Mouse (Mus musculus) neural tube, embryonic 11.5 days (tissue): ENCODE results near the gene Itk. TPM values are rescaled to one million over a fixed set of nuclear protein-coding genes. Genes with fewer than 3 reads are reported as not detected.
"Not testable (repeated sequence)": the region's sequence is repeated elsewhere in the genome, so short reads cannot be mapped to it uniquely, and the experiment has no call there.

ENCODE experiments used
- ATAC-seq: fragments of 200-750 bp; cut with Nextera tagmentation; 2 replicates; pipeline ENCODE4 v1.8.0; 2017; ENCODE audit warnings: moderate number of reproducible peaks, mild to moderate bottlenecking, moderate TSS enrichment, moderate library complexity; ENCODE audit not compliant: insufficient read depth, low FRiP score, low TSS enrichment
- DNase-seq: peaks from one replicate; pipeline ENCODE4 v3.0.0-alpha.2; 2015; ENCODE audit warnings: low spot score
- H3K27ac ChIP-seq: fragments of 300-500 bp; sonication (generic); 2 replicates; pipeline ENCODE4 v1.5.1; 2014; ENCODE audit warnings: low read depth, mild to moderate bottlenecking, low read length
- H3K27me3 ChIP-seq: fragments of 300-500 bp; sonication (generic); 2 replicates; pipeline ENCODE4 v1.6.1; 2014; ENCODE audit warnings: mild to moderate bottlenecking, low read length, mixed read lengths; ENCODE audit not compliant: control insufficient read depth, insufficient read depth
- H3K36me3 ChIP-seq: fragments of 300-500 bp; sonication (generic); 2 replicates; pipeline ENCODE4 v1.6.1; 2014; ENCODE audit warnings: mild to moderate bottlenecking, low read length, moderate library complexity, mixed read lengths; ENCODE audit not compliant: control insufficient read depth, insufficient read depth
- H3K4me1 ChIP-seq: fragments of 300-500 bp; sonication (generic); 2 replicates; pipeline ENCODE4 v1.6.1; 2014; ENCODE audit warnings: low read length, mixed read lengths; ENCODE audit not compliant: control insufficient read depth, insufficient read depth
- H3K4me2 ChIP-seq: fragments of 300-500 bp; sonication (generic); 2 replicates; pipeline ENCODE4 v1.6.1; 2014; ENCODE audit warnings: low read depth, mild to moderate bottlenecking, moderate library complexity
- H3K4me3 ChIP-seq: fragments of 300-500 bp; sonication (generic); 2 replicates; pipeline ENCODE4 v1.5.1; 2014; ENCODE audit warnings: low read depth, low read length
- H3K9ac ChIP-seq: fragments of 300-500 bp; sonication (generic); 2 replicates; pipeline ENCODE4 v1.6.1; 2014; ENCODE audit warnings: mild to moderate bottlenecking, low read length
- H3K9me3 ChIP-seq: fragments of 300-500 bp; sonication (generic); 2 replicates; pipeline ENCODE4 v1.6.1; 2016; ENCODE audit warnings: low read length; ENCODE audit not compliant: control insufficient read depth
- WGBS: fragments of 180-500 bp; shearing (Covaris S2); extraction: QIAGEN DNeasy Blood & Tissue Kit; methylation state at CpG from one replicate; pipeline ENCODE4 v1.1.7; 2014; 5-methylcytosine and 5-hydroxymethylcytosine counted together
- polyA plus RNA-seq: library from polyadenylated mRNA; unstranded; fragments of >200 nt; fragmentation: Nextera tagmentation; extraction: Ambion mirVana; gene quantifications from 2 replicates; pipeline ENCODE4 v1.2.1, GENCODE M21; 2014

The Itk gene
- polyA plus RNA-seq = not detected in 2 replicates

- H3K4me1 ChIP-seq = no peaks in the 10 kb centered on the region
- no peak within 1 kb of the TSS for H3K9ac ChIP-seq
- H3K27ac ChIP-seq = no peak within 1 kb of the TSS
- no peaks in the 10 kb centered on the region for H3K9me3 ChIP-seq
- WGBS = 88% methylated on average over 13 of the region's 13 CpGs
- H3K4me2 ChIP-seq = no peak within 1 kb of the TSS
- H3K4me3 ChIP-seq = no peak within 1 kb of the TSS
- DNase-seq = no peak
- no peaks in the 10 kb centered on the region for H3K27me3 ChIP-seq
- no peaks in the 10 kb centered on the region for H3K36me3 ChIP-seq
- no peak for ATAC-seq
Measured at GRCm38 (mm10) chr11:46389336-46390117, at the start of gene Itk. Itk (minus strand) TSS chr11:46389515.

DNA sequence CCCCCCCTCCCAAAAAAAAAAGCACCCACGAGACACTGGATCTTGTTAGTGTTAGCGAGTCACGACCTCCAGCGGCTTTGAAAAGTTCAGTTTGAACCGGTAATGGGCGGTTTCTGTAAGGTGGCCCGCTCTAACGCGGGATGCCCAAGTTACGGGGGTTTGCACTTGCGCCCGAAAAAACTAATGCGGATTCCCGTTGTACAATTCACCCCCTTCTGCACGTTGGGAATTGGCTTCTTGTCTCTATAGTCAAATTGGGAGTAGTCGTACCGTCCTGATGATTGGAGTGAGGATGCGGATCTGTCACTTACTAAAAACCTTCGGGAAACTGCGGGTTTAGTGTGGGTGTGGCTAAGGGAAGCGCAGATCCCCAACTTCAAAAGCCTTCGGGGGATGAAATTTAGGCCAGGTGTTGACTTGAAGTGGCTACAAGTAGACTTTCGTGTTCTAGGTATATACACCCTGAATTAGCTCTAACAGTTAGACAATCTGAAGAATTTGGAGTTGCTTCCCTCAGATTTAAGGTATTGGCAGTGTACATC, 48.2 kb upstream of the Itk start:
- no peaks in the 10 kb centered on the region for H3K27me3 ChIP-seq
- H3K36me3 ChIP-seq = no peaks in the 10 kb centered on the region
- no peaks in the 10 kb centered on the region for H3K9me3 ChIP-seq
- ATAC-seq = peak; percentile 7; the same call in 1 of the 2 replicates
- peak; percentile 78 for DNase-seq
- H3K4me1 ChIP-seq = peaks cover 3% of the 10 kb centered on the region; the same call in 1 of the 2 replicates
- no peak overlapping the region for H3K27ac ChIP-seq
- 1% methylated on average over 23 of the region's 23 CpGs for WGBS
- peak overlapping the region; percentile 60 for H3K4me2 ChIP-seq
- peak overlapping the region; percentile 90 for H3K9ac ChIP-seq
- peak overlapping the region; percentile 91 for H3K4me3 ChIP-seq

DNA sequence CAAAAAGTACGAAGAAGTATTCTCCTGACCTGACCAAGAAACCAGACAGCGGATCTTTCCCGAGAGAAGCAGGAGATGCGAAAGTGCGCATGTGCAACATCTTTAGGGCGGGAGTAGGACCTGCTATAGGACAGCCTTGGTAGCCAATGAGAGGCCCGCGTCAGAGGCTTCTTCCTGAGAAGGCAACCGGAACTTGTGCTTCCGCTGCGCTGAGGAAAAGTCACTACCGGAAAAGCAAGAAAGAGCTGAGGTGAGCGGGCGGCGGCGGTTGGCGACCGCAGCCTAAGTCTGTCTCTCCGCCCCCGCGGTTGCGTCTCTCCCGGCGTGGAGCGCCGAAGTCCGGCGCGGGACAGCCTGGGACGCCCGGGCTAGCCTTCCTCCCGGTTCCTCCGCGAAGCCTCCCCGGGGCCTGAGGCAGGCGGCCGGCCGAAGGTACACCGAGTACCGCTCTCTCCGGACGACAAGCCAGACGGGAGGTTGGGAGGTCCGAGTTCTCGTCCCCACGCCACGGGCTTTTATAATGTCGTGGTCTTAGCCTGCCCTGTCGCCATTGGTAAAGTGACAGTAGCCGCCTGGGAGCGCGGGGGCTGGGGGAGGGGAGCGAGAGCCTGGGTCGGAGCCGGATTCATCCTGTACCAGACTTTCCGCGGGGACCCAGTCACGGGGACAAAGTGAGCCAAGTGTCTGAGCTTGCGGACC, 47.6 kb upstream of the Itk start, which contains the start of gene Med7:
Med7 (plus strand) TSS at position 166 of the 699 bp plus-strand sequence.
- H3K4me3 ChIP-seq = peak within 1 kb of the TSS; percentile 91
- no peaks in the 10 kb centered on the region for H3K36me3 ChIP-seq
- peak; percentile 98 for ATAC-seq
- DNase-seq = peak; percentile 93
- peak within 1 kb of the TSS; percentile 90 for H3K9ac ChIP-seq
- no peaks in the 10 kb centered on the region for H3K27me3 ChIP-seq
- peaks cover 3% of the 10 kb centered on the region; the same call in 1 of the 2 replicates for H3K4me1 ChIP-seq
- H3K4me2 ChIP-seq = peak within 1 kb of the TSS; percentile 60
- no peaks in the 10 kb centered on the region for H3K9me3 ChIP-seq
- peak within 1 kb of the TSS; percentile 84 for H3K27ac ChIP-seq
- under 1% methylated on average over 57 of the region's 59 CpGs for WGBS

DNA sequence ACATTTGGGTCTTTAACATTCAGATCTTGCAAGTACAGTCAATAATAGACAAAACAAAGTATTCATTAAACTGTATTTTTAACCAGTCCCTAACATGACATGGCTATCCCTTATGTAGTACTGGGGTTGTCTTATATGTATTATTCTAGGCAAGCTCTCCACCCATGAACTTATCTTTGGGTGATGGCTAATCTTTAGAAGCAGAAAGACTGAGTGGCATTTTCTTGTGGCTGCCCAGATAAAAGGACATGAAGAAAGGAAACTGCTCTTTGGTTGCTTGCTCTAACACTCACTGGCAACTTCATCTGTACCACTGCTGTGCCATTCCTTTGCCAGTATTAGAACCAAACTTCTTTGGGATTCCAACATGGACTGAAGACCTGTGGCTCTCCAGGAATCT, 46.0 kb upstream of the Itk start:
- no peak for DNase-seq
- no peak for ATAC-seq
- no peaks in the 10 kb centered on the region for H3K27me3 ChIP-seq
- H3K9ac ChIP-seq = no peak overlapping the region
- H3K36me3 ChIP-seq = no peaks in the 10 kb centered on the region
- H3K27ac ChIP-seq = no peak overlapping the region
- H3K4me3 ChIP-seq = no peak overlapping the region
- peaks cover 3% of the 10 kb centered on the region; the same call in 1 of the 2 replicates for H3K4me1 ChIP-seq
- H3K4me2 ChIP-seq = no peak overlapping the region
- H3K9me3 ChIP-seq = no peaks in the 10 kb centered on the region

DNA sequence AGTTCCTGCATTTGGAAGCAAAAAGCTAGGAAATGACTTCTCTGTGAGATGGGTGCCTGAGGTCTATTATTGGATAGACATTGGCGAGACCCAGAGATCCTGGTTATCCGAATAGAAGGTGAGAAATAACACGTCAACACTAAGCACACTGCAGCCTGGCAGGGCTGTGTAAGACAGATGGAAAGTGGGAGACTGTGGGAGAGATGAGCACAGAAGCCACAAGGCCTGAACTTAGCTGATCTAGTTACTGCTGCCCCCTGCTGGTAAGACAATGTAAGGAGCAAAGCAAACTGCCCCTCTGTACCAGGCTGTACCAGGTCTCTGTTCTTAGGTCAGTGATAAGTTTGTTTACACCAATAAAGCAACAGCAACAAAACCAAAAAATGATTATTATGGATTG, 41.8 kb upstream of the Itk start:
- no peaks in the 10 kb centered on the region for H3K9me3 ChIP-seq
- no peak overlapping the region for H3K4me2 ChIP-seq
- H3K9ac ChIP-seq = no peak overlapping the region
- no peaks in the 10 kb centered on the region for H3K27me3 ChIP-seq
- no peaks in the 10 kb centered on the region for H3K4me1 ChIP-seq
- no peak overlapping the region for H3K4me3 ChIP-seq
- no peaks in the 10 kb centered on the region for H3K36me3 ChIP-seq
- 31% methylated on average over 3 of the region's 3 CpGs for WGBS
- H3K27ac ChIP-seq = no peak overlapping the region
- peak; percentile 84 for ATAC-seq
- DNase-seq = peak; percentile 76

- Histone ChIP-seq H3K4me3 (no peak overlapping the region), H3K27ac (no peak overlapping the region), H3K27me3 (no peaks in the 10 kb centered on the region), H3K9me3 (no peaks in the 10 kb centered on the region), H3K4me1 (no peaks in the 10 kb centered on the region), H3K4me2 (no peak overlapping the region), H3K9ac (no peak overlapping the region), H3K36me3 (no peaks in the 10 kb centered on the region)
- no peak for DNase-seq
- no peak for ATAC-seq
- 96% methylated on average over 2 of the region's 2 CpGs for WGBS
Measured at GRCm38 (mm10) chr11:46430123-46430522, 40.8 kb upstream of the Itk start.

- DNase-seq, H3K9me3 ChIP-seq, H3K9ac ChIP-seq, H3K4me1 ChIP-seq, H3K4me2 ChIP-seq, ATAC-seq, H3K36me3 ChIP-seq, H3K27me3 ChIP-seq, H3K27ac ChIP-seq, H3K4me3 ChIP-seq: not testable (repeated sequence)
- 54% methylated on average over 4 of the region's 4 CpGs for WGBS
Measured at GRCm38 (mm10) chr11:46428131-46428530, 38.8 kb upstream of the Itk start.

DNA sequence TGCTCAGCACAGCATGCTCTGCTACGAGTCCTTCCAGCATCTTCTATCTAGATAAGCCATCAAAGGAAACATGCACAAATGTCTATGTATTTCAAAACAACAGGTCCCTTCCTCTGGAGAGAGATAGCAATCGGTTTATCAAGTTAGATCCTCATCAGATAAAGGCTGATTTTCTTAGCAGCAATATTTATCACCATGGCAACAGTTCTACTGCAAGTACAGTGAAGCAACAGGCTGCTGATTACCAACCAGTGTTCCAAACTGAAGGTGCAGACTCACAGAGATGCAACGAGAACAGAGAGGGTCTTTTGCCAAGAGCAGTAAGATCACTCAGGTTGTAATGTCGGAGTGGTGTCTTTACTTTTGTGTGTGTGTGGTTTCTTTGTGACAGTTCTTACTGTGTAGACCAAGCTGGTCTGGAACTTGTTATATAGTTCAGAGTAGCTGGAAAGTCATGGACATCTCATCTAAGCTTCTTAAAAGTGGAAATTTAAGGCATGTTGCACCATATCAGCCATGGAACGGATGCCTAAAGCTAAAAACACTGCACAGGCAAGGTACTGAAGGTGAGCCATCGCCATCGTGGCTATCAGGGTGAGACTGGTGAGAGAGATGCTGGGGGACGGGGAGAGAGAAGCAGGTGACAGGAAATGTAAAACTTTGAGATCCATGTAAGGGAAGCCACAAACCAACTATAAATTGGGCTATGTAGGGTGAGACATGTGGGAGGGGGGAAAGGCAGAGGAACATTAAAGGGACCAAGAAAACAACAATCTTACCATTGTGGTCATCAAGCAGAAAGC, 32.0 kb upstream of the Itk start:
- Histone ChIP-seq H3K27me3 (no peaks in the 10 kb centered on the region), H3K9ac (no peak overlapping the region), H3K9me3 (no peaks in the 10 kb centered on the region), H3K36me3 (no peaks in the 10 kb centered on the region), H3K27ac (no peak overlapping the region), H3K4me1 (no peaks in the 10 kb centered on the region), H3K4me3 (no peak overlapping the region), H3K4me2 (no peak overlapping the region)
- DNase-seq (no peak), ATAC-seq (no peak)
- WGBS = 86% methylated on average over 8 of the region's 8 CpGs
